Mouse (Mus musculus): ENCODE measurements around the gene Wnk2. TPM values are rescaled to one million over a fixed set of nuclear protein-coding genes. Genes with fewer than 3 reads are reported as not detected.

The Wnk2 gene
- total RNA-seq, 4 experiments from 2014 or later, result 60.5 to 89.6 (median 75.4) TPM

DNA sequence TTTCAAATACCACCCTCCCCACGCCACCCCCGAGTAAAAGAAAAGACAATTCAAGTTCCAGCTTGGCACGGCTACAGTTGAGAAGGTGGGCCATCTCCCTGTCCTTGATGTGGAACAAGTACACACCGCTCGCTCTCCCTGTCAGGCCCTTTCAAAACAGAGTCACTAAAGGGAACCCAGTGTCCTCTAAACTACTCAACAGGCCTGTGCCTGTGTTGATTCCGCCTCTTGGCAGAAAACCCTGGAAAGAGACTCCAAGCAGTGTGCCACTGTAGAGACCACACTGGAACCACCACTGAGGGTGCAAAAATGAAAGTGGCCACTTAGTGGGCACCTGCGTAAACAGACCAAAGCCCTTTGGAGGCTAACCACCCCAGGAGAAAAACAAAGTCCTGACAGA lies 4.5 kb downstream of the Wnk2 start:
- no peak for DNase-seq (ENCODE audit: low spot score)

DNA sequence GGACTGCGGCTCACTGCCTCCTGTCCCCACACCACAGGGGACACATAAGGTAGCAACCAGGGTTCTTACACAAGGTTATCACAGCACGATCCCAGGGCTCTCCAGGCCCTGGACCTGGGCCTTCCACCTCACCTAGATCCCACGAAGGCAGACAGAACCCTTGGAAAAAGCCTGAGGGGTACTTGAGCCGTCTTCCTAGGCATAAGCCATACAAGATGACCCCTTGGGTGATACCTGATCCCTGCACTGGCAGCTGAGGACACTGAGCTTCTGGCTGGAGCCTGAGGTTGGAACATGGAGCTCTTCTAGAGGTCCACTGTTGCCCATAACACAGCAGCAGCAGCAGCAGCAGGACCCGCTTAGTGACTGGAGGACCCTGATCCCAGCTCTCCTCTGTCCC lies 5.4 kb downstream of the Wnk2 start:
- DNase-seq (ENCODE audit: low spot score), result no peak

- DNase-seq (ENCODE audit: low spot score), result no peak
These were observed 7.2 kb downstream of the Wnk2 start for GRCm38 (mm10) chr13:49140567-49140966.

DNA sequence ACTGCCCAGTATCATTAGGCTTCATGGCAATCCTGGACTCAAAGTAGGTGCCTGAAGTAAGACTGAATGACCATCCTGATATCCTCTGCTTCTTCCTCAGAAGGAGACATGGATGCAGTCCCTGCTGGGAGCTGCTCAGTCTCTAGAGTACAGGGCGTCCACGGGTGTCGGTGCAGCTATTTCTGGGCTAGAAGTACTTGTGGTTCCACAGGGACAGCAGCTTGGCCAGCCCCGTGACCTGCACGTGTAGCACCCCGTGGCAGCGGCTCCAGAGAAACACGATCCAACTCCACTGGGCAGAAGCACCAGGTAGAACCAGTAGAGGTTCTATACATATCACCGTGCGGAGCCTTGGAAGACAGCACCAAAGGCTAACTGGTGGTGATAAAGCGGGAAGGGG lies 13.3 kb downstream of the Wnk2 start:
- DNase-seq (ENCODE audit: low spot score), result peak; percentile 69

GRCm38 (mm10) chr13:49133125-49133524 lies 14.7 kb downstream of the Wnk2 start:
- no peak for DNase-seq (ENCODE audit: low spot score)

DNA sequence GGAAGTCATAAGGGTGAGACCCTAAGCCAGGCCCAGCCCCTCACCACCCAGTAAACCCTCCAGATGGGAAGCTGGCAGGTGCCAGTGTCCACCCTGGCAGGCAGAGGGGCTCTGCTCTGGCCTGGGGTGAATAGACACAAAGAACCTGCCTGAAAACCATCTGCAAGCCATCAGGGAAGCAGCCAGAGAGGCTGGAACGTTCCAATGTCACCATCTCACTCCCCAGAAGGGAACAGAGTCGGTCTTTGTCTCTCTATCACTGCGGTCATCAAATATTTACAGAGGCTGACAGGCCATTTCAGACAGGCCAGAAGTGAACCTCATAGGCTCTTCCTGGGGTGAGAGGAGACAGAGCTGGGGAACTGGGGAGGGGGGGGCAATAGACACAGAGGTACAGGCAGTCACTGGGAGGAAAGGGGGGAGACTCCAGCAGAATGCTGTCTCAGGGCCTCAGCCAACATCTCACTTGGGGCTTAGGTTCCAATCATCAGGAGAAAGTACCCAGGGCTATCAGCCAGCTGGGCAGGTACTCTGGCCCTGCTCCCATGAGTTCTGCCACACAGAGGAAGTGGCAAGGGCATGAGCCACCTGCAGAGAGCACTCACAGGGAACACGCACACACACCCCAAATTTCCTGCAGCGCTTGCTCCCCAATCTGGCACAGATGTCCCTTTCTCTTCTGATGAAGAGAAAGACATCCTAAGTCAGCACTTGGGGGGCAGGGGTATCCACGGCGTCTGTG lies 15.7 kb downstream of the Wnk2 start:
- DNase-seq (ENCODE audit: low spot score), result no peak

GRCm38 (mm10) chr13:49131342-49131855 lies 16.4 kb downstream of the Wnk2 start:
- DNase-seq (ENCODE audit: low spot score), result no peak

DNA sequence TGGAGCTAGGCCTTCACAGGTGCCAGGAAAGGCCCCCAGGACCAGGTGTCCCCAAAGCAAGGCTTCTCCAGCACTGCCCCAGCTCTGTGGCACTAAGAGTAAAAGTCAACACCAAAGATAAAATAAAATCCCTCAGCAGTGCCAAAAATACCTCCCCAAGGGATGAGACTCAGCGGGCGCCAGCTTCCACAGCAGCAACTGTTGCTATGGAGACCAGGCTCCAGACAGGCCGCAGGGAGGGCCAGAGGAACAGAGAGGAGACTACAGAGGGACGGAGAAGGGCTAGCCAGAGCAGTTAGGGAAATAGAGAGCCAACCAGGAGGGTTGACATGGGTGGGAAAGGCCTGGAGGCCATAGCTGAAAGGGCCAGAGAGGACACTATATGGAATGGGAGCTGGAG lies 18.0 kb downstream of the Wnk2 start:
- peak; percentile 68 for DNase-seq (ENCODE audit: low spot score)

DNA sequence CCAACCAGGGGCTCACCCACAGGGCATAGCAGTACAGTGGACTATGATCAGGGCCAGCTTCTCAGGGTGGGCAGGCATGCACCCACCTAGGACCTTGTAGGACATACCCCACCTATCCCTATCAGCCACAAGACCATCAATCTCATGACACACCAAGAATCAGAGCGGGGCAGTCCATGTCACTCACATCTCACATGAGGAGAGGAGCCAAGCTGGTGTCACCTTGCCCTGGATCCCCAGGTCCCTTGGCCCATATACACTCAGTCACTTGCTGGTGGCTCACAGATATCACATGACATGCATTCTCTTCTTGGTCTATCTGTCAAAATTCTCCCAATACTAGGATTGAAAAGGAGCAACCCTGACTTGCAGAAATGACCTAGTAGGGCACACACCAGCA lies 18.7 kb downstream of the Wnk2 start:
- DNase-seq (ENCODE audit: low spot score), result no peak

- no peak for DNase-seq (ENCODE audit: low spot score)
These were observed 19.8 kb downstream of the Wnk2 start for GRCm38 (mm10) chr13:49127844-49128631.

GRCm38 (mm10) chr13:49122106-49122505 lies 25.7 kb downstream of the Wnk2 start:
- DNase-seq (ENCODE audit: low spot score), result no peak

DNA sequence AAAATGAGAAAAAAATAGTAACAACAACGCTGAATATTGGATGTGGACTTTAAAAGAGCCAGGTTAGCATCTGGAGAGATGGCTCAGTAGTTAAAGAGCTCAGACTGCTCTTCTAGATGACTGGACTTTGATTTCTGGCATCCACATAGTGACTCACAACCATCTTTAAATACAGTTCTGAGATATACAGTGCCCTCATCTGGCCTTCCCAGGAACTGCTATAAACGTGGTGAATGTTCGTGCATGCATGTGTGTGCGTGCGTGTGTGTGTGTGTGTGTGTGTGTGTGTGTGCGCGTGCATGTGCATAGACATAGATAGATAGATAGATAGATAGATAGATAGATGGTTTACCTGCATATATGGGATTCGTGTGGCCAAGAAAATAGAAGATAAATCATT lies 30.3 kb downstream of the Wnk2 start:
- no peak for DNase-seq (ENCODE audit: low spot score)

- DNase-seq (ENCODE audit: low spot score), result no peak
These were observed 32.9 kb downstream of the Wnk2 start for GRCm38 (mm10) chr13:49114921-49115320.

GRCm38 (mm10) chr13:49114116-49114515 lies 33.7 kb downstream of the Wnk2 start:
- DNase-seq (ENCODE audit: low spot score), result no peak

DNA sequence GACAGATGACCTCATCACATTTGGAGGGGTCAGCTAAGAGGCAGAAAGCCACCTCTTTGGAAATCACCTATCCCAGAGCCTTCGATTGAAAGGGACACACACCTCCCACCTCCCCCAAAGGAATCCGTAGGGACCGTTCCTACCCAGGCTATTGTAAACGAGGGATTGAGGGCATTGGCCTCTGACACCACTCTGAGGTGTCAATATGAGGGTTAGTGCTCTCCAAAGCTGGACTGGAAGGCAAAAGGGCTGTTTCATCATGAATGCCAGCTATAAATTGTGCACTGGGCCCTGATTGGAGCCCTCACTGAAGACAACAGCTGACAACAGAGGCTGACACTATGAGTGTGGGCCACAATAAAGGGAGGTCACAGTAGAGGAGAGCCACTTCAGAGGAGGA lies 34.5 kb downstream of the Wnk2 start:
- DNase-seq (ENCODE audit: low spot score), result no peak

GRCm38 (mm10) chr13:49112652-49113051 lies 35.2 kb downstream of the Wnk2 start:
- no peak for DNase-seq (ENCODE audit: low spot score)

DNA sequence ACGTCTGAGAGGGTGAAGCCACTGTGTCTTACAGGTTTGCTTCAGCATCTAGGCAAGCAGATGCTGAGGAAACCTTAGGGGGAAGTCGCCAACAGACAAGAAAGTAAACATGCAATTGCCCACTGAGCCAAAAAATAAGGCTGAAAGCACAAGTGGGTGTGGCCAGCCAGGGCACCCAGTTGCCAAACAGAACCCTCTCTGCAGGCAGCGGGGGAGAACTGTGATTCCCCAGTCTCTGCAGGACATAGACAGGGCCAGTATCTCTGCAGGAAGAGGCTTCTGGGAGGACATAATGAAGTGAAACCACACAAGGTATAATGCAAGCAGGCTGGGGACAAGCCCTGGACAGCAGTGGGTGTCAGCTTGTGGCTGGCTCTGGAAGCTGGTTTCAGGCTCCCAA lies 38.1 kb downstream of the Wnk2 start:
- no peak for DNase-seq (ENCODE audit: low spot score)

DNA sequence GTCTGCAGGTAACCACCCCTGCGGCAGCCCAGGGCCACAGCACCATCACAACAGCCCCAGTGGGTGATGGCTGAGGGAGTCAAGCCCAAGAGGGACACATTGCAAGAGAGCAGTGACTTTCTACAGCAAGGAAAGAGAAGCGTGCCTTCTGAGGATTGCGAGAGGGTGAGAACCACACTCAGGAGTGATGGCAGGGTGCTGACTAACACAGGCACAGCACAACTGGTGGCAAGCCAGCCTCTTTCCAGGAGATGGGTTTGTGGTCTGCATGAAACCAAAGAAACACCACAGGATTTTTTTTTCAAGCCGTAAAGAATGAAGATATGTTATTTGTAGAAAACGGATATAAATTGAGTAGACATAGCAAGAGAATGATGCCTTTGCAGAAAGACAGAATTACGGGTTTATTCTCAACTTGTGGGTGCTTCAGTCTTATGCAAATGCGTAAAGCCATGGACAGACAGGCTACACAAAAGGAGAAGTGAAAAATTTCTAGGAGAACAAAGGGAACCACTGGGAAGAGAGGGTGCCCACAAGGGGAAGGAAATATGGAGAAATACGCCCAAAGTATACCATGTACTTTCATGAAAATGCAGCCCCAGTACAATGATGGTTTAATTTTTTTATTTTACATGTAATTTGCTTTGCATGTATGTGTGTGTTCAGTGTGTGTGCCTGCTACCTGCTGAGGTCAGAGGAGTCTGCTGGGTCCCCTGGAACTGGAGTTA lies 39.5 kb downstream of the Wnk2 start:
- DNase-seq (ENCODE audit: low spot score), result no peak

- no peak for DNase-seq (ENCODE audit: low spot score)
These were observed 43.9 kb downstream of the Wnk2 start for GRCm38 (mm10) chr13:49103913-49104312.

- no peak for DNase-seq (ENCODE audit: low spot score)
These were observed 44.6 kb downstream of the Wnk2 start for GRCm38 (mm10) chr13:49103235-49103634.

GRCm38 (mm10) chr13:49100417-49100816 lies 47.4 kb downstream of the Wnk2 start:
- peak; percentile 46 for DNase-seq (ENCODE audit: low spot score)

DNA sequence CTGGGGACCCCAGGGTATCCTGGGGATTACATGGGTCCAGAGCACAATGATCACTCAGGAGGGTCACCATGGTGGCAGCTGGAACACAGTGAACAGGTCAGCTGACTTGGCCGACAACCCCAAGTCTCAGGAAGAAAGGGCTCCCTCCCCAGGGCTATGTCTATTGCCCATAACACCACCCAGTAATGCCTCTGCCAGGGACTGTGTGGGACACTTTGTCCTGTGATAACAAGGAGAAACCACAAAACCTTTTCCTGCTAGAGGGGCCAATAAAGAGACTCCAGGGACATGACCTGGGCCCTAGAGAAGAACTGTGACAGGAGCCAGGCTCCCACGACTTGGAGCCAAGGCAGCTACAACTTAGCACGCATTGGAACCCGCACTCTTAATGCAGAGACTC lies 51.0 kb downstream of the Wnk2 start:
- DNase-seq (ENCODE audit: low spot score), result peak; percentile 36
